Mouse (Mus musculus) heart, embryonic 11.5 days (tissue): ENCODE measurements around the gene Ppp1r15b. TPM values are rescaled to one million over a fixed set of nuclear protein-coding genes. Genes with fewer than 3 reads are reported as not detected.

Experiments used
- ATAC-seq: fragments of 200-750 bp; cut with Nextera tagmentation; replicated peaks from 2 replicates; pipeline ENCODE4 v1.8.0; 2017; ENCODE audit warnings: moderate library complexity; ENCODE audit not compliant: insufficient number of reproducible peaks, low FRiP score, low TSS enrichment
- H3K27ac ChIP-seq: fragments of 300-500 bp; sonication (generic); 2 replicates; pipeline ENCODE4 v1.5.1; 2014; ENCODE audit warnings: mild to moderate bottlenecking, low read depth, low read length
- H3K27me3 ChIP-seq: fragments of 300-500 bp; sonication (generic); 2 replicates; pipeline ENCODE4 v1.6.1; 2014; ENCODE audit warnings: mild to moderate bottlenecking, low read length, mixed read lengths; ENCODE audit not compliant: control insufficient read depth, insufficient read depth
- H3K36me3 ChIP-seq: fragments of 300-500 bp; sonication (generic); 2 replicates; pipeline ENCODE4 v1.6.1; 2014; ENCODE audit warnings: mild to moderate bottlenecking, low read length, moderate library complexity, mixed read lengths; ENCODE audit not compliant: control insufficient read depth, insufficient read depth
- H3K4me1 ChIP-seq: fragments of 300-500 bp; sonication (generic); 2 replicates; pipeline ENCODE4 v1.6.1; 2014; ENCODE audit warnings: low read length; ENCODE audit not compliant: control insufficient read depth, insufficient read depth
- H3K4me2 ChIP-seq: fragments of 300-500 bp; sonication (generic); 2 replicates; pipeline ENCODE4 v1.6.1; 2014; ENCODE audit warnings: mild to moderate bottlenecking, moderate library complexity
- H3K4me3 ChIP-seq: fragments of 300-500 bp; sonication (generic); 2 replicates; pipeline ENCODE4 v1.5.1; 2014; ENCODE audit warnings: low read depth, low read length
- H3K9ac ChIP-seq: fragments of 300-500 bp; sonication (generic); 2 replicates; pipeline ENCODE4 v1.6.1; 2014; ENCODE audit warnings: mild to moderate bottlenecking, low read depth, low read length, moderate library complexity
- H3K9me3 ChIP-seq: fragments of 300-500 bp; sonication (generic); replicated peaks from 2 replicates; pipeline ENCODE4 v1.6.1; 2016; ENCODE audit warnings: low read length; ENCODE audit not compliant: control insufficient read depth
- WGBS: fragments of 180-500 bp; shearing (Covaris S2); extraction: QIAGEN DNeasy Blood & Tissue Kit; methylation state at CpG from one replicate; pipeline ENCODE4 v1.1.7; 2014; ENCODE audit not compliant: insufficient replicate concordance; 5-methylcytosine and 5-hydroxymethylcytosine counted together
- polyA plus RNA-seq: library from polyadenylated mRNA; unstranded; fragments of >200 nt; fragmentation: Nextera tagmentation; extraction: Ambion mirVana; gene quantifications from 2 replicates; pipeline ENCODE4 v1.2.1, GENCODE M21; 2014

Ppp1r15b gene
- polyA plus RNA-seq, 1 experiment from 2014 or later = 33.6 TPM

- H3K4me2 ChIP-seq = peak overlapping the region; percentile 93
Observed at GRCm38 (mm10) chr1:133183141-133183925, 52.4 kb downstream of the Ppp1r15b start.

GRCm38 (mm10) chr1:133187948-133188680 lies 57.2 kb downstream of the Ppp1r15b start:
- 22% methylated on average over 4 of the region's 4 CpGs for WGBS
- no peak; the same call in 1 of the 2 replicates for ATAC-seq
- peak overlapping the region; percentile 50; the same call in 1 of the 2 replicates for H3K27ac ChIP-seq

More at GRCm38 (mm10) chr1:133183141-133183925, 52.4 kb downstream of the Ppp1r15b start:
- peak overlapping the region; percentile 59; the same call in 1 of the 2 replicates for H3K9ac ChIP-seq
- H3K27ac ChIP-seq = no peak overlapping the region
- H3K36me3 ChIP-seq = no peaks in the 10 kb centered on the region
- peaks cover 18% of the 10 kb centered on the region for H3K4me1 ChIP-seq
- 41% methylated on average over 16 of the region's 16 CpGs for whole genome bisulfite sequencing
- no peak for ATAC-seq
- H3K9me3 ChIP-seq = no peaks in the 10 kb centered on the region
- H3K4me3 ChIP-seq = peak overlapping the region; percentile 54; the same call in 1 of the 2 replicates
- peaks cover 20% of the 10 kb centered on the region for H3K27me3 ChIP-seq

GRCm38 (mm10) chr1:133188719-133189118 lies 57.8 kb downstream of the Ppp1r15b start:
- no peaks in the 10 kb centered on the region for H3K36me3 ChIP-seq
- no peak overlapping the region for H3K9ac ChIP-seq
- H3K27me3 ChIP-seq = no peaks in the 10 kb centered on the region
- peaks cover 14% of the 10 kb centered on the region for H3K4me1 ChIP-seq
- no peak for ATAC-seq
- 53% methylated on average over 8 of the region's 8 CpGs for WGBS
- no peaks in the 10 kb centered on the region for H3K9me3 ChIP-seq
- no peak overlapping the region for H3K4me3 ChIP-seq
- no peak overlapping the region for H3K4me2 ChIP-seq
- H3K27ac ChIP-seq = peak overlapping the region; percentile 50; the same call in 1 of the 2 replicates

More at GRCm38 (mm10) chr1:133187948-133188680, 57.2 kb downstream of the Ppp1r15b start:
- H3K9ac ChIP-seq = no peak overlapping the region
- H3K4me1 ChIP-seq = peaks cover 17% of the 10 kb centered on the region
- H3K4me2 ChIP-seq = no peak overlapping the region
- no peaks in the 10 kb centered on the region for H3K36me3 ChIP-seq
- no peaks in the 10 kb centered on the region for H3K9me3 ChIP-seq
- peaks cover 6% of the 10 kb centered on the region for H3K27me3 ChIP-seq
- H3K4me3 ChIP-seq = no peak overlapping the region

Other genes with a start within 250 kb of the Ppp1r15b start
- gene Mdm4, start 100.6 kb upstream of the Ppp1r15b start, polyA plus RNA-seq = 34.4 and 41.2 TPM in 2 replicates
- 7.7 and 10.3 TPM in 2 replicates for gene Pik3c2b, start 85.5 kb upstream of the Ppp1r15b start, polyA plus RNA-seq
- 13.6 and 14.8 TPM in 2 replicates for gene Plekha6, start 33.1 kb downstream of the Ppp1r15b start, polyA plus RNA-seq
- not detected in 2 replicates for gene Golt1a, start 178.7 kb downstream of the Ppp1r15b start, polyA plus RNA-seq
- not detected in 2 replicates for gene Kiss1, start 190.7 kb downstream of the Ppp1r15b start, polyA plus RNA-seq
- gene Ren1, start 219.4 kb downstream of the Ppp1r15b start, polyA plus RNA-seq = not detected in 2 replicates
- 1.5 TPM in 2 replicates for gene Etnk2, start 232.4 kb downstream of the Ppp1r15b start, polyA plus RNA-seq